Mouse (Mus musculus) liver, adult (tissue): ENCODE measurements around the gene Npepps.

Experiments
- GATA4 ChIP-seq: IDR thresholded peaks from 2 replicates; pipeline ENCODE4 v1.6.1; 2014; ENCODE audit warnings: mild to moderate bottlenecking, low read length; ENCODE audit not compliant: insufficient replicate concordance

Gene Npepps

DNA sequence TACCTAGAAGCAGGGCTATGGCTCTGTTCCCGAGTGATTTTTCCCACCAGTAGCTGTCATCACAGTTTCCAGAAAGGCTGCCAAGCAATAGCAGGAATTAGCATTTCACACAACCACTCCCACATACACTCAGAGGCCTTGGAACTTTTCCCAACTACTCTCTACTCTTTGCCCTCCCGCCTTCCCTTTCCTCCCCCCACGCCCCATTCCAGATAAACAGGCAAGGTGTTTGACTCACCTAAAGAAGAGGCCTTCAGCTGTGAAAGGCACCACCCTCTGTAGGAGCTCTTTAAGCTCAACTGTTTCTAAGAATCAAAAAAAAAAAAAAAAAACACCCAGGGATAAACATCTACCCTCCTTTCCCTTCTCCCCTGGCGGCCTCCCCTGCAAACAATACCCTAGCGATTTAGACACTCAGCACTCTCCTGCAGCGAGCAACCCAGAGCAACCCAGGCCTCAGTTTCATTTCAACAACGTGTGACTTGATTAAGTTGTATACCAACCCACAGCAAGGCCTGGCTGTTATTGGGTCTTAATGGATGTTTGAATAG, 21.9 kb upstream of the Npepps start:
- no peak for TF ChIP-seq GATA4

DNA sequence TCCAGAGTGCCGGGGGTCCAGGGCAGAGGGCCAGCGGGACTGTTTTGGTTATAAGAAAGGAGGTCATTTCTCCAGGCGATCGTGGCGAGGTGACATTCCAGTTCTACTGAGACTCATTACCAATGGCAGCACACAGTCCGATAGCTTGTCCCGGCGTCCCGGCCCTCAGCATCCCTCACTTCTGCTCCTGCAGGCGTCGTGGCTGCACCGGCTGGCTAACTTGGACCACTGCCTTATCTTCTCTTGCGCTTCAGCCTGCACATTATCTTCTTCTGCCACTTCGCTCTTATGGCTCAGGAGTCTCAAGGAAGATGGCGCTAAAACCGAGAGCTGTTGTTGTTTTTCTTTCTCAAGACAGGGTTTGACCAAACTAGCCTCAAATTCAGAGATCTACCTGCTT, 21.0 kb upstream of the Npepps start:
- no peak for TF ChIP-seq GATA4

GRCm38 (mm10) chr11:97299939-97300338, 19.5 kb upstream of the Npepps start:
- TF ChIP-seq GATA4, result no peak

DNA sequence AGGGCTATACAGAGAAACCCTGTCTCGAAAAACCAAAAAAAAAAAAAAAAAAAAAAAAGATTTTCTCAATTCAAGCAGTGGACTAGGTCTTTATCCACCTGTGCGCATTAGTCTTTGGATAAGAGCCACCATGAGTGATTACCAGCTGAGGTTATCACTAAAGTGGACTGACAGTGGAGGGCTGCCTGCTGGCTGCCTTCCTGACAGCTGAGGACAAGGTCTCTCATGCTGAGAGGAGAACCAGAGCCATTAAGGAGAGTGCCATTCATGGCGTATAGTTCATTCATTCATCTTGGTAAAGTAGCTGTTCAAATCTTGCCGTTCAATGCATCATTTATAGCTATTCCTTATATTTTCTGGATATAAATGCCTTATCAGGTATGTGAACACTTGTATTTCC, 16.1 kb upstream of the Npepps start:
- TF ChIP-seq GATA4, result no peak

- TF ChIP-seq GATA4, result no peak
Observed at GRCm38 (mm10) chr11:97292731-97293130, 12.3 kb upstream of the Npepps start.

GRCm38 (mm10) chr11:97289276-97290230, 9.1 kb upstream of the Npepps start:
- no peak for TF ChIP-seq GATA4

GRCm38 (mm10) chr11:97287643-97288042, 7.2 kb upstream of the Npepps start:
- no peak for TF ChIP-seq GATA4

DNA sequence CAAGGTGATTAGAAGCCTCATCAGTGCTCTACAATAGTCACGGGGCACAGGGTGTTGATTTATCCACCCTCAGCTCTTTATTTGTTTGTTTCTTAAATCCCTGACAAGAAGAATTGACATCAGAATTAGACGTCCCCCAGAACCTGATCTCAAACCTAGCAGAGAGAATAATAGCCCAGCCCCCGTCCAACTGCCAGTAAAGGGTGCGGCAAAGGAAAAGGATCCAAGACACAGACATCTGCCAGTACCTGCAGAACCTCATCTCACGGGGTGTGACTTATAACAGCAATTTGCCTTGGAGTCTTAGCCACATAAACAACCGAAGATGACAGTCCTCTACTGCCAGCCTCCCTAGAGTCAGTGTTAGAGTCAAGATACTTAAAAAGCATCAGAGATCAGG, 6.5 kb upstream of the Npepps start:
- TF ChIP-seq GATA4, result no peak

- no peak for TF ChIP-seq GATA4
Observed at GRCm38 (mm10) chr11:97285852-97286775, 5.7 kb upstream of the Npepps start.

DNA sequence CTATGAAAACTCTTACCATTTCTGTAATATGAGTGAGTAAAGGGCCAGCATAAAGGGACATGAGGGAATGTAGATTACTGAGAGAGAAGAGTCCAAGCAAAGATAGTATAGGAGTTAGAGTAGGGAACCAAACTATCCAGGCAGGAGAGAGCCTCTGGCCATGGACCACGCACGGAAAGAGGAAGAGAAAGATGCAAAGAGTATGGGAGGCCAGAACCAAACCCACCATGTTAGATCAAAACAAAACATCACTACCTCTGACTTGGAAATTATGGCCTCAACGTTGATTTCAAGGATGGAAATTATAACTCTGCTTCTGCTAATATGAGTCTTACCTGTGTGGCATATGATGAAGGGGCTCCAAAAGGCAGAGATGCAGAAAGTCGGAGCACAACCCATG, 4.4 kb upstream of the Npepps start:
- TF ChIP-seq GATA4, result no peak

DNA sequence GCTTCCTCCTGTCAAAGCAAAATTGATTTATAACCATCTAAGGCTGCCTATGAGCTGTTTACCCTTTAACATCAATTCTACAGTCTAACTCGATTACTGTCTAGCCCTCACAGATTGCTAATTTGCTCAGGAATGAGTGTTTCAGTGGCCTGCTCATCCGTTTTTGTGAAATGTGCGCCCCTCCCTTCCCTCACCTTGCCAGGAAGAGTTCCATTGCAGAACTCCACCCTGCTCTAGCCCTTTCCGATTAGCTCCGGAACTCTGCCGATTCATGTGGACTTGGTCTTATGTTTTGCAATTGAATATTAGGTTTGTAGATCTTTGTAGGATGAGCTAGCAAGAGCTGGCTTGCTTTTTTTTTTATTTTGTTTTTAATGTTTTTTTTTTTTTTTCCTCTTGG, 1.7 kb upstream of the Npepps start:
- TF ChIP-seq GATA4, result no peak

DNA sequence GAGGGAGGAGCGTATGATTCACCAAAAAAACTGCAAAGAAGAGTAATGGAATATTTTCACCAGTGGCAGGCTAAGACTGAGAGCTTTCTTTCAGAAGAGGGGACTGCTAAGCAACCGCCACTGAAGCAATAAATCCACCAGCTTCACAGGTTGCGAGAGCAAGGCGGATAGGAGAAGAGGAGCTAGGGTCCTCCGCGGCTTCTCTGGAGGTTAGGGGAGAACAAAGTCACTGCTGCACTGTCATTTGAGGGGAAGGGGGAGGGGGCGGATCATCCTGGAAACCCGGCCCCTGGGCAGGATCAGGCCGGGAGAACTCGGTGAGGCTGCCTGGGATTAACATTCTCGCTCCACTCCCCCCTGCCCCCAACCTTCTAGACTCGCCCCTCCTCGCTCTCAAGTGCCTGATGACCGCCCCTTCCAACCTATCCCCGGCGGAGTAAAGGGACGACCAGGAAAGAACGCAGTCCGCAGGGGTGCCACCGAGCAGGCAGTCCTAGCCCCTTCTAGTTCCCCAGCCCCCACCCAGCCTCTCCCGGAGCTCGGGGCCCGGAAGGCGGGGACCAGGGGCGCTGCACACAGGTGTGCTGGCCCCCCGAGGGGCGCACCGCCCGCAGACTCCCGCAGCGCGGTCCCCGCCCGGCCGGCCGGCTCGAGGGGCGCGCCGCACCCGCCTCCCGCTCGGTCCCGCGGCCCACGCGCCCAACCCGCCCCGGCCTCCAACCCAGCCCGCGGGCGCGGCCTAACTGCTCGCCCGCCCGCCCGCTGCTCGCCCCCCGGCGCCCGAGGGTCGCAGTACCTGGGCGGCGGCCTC, 828 bp downstream of the Npepps start:
- no peak for TF ChIP-seq GATA4

- no peak for TF ChIP-seq GATA4
Observed at GRCm38 (mm10) chr11:97279040-97279404, 1.4 kb downstream of the Npepps start.

GRCm38 (mm10) chr11:97278456-97278855, 2.0 kb downstream of the Npepps start:
- no peak for TF ChIP-seq GATA4

GRCm38 (mm10) chr11:97277166-97277565, 3.3 kb downstream of the Npepps start:
- no peak for TF ChIP-seq GATA4

DNA sequence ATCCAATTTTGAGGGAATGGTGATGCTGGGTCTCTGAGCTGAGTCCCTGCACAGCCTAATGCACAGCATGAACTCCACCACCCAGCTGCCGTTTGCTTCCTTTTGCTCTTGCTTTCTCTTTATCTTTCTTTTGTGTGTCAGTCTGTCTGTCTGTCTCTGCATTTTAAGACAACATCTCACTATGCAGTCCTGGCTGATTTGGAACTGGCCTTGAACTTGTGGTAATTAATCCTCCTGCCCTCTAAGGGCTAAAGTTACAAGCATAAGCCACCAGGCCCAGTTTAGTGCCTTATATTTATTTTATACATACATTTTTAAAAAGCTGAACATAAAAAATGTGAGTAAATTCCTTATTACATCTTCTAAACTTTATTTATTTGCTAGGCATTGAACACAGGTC, 4.4 kb downstream of the Npepps start:
- no peak for TF ChIP-seq GATA4
